Mouse (Mus musculus) olfactory bulb, adult 2 months (tissue): Measurements from ENCODE around the gene Bcl2l1. TPM values are rescaled to one million over a fixed set of nuclear protein-coding genes. Genes with fewer than 3 reads are reported as not detected.

Experiments used
- H3K27ac ChIP-seq: fragments of 200-500 bp; 2 replicates; pipeline ENCODE4 v1.5.1; 2012; ENCODE audit warnings: low read depth, low read length; ENCODE audit not compliant: insufficient read depth
- H3K4me1 ChIP-seq: fragments of 200-500 bp; 2 replicates; pipeline ENCODE4 v1.6.1; 2012; ENCODE audit warnings: low read length; ENCODE audit not compliant: control insufficient read depth, insufficient read depth
- H3K4me3 ChIP-seq: fragments of 200-500 bp; 2 replicates; pipeline ENCODE4 v1.5.1; 2012; ENCODE audit warnings: mild to moderate bottlenecking, low read depth, low read length, moderate library complexity; ENCODE audit not compliant: insufficient read depth
- CTCF ChIP-seq: fragments of 200-500 bp; IDR thresholded peaks from 2 replicates; pipeline ENCODE4 v1.5.1; 2012; ENCODE audit warnings: low read depth, mild to moderate bottlenecking, low read length, moderate library complexity; ENCODE audit not compliant: insufficient read depth
- POLR2A ChIP-seq: fragments of 200-500 bp; IDR thresholded peaks from 2 replicates; pipeline ENCODE4 v1.6.1; 2012; ENCODE audit warnings: mild to moderate bottlenecking, low read depth, low read length, moderate library complexity; ENCODE audit not compliant: insufficient read depth
- WGBS: fragments of 180-500 bp; shearing (Covaris S2); methylation state at CpG from one replicate; pipeline ENCODE4 v1.1.7; 2018; 5-methylcytosine and 5-hydroxymethylcytosine counted together
- polyA plus RNA-seq: library from polyadenylated mRNA; stranded (reverse); fragments of >200 nt; gene quantifications from 2 replicates; pipeline ENCODE4 v1.2.4, GENCODE M21; 2012; ENCODE audit warnings: low replicate concordance; ENCODE audit not compliant: missing spikeins, insufficient read depth, insufficient read length

Bcl2l1 gene
- polyA plus RNA-seq, 1 experiment: 296 TPM

DNA sequence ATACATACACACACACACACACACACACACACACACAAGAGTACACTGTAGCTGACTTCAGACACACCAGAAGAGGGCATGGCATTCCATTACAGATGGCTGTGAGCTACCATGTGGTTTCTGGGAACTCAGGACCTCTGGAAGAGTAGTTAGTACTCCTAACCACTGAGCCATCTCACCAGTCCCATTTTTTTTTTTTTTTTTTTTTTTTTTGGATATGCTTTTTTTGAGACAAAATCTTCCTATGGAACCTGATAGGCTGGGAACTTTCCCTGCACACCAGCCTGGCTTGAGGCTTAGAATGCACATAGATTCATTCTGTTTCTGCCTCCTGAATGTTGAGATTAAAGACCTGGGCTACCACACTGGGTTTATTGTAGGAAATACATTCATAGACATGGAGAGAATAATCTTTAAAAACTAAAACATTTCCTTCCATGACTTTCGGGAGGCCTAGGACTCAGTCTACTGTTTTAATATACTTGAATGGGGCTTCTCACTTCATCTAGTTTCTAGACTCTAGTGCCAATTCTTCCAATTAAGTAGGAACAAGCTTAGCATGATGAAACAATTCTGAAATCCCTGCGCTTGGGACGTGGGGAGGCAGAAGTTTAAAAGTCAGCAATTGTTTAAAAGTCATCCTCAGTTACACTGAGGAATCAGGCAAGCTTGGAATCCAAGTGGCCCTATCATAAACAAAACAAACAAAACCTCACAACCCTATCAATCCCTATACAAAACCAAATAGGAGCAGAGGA, 15.7 kb upstream of the Bcl2l1 start:
- WGBS: 14% methylated on average over 3 of the region's 3 CpGs
- Histone ChIP-seq H3K27ac (no peak overlapping the region; the same call in 1 of the 2 replicates), H3K4me1 (no peaks in the 10 kb centered on the region), H3K4me3 (no peak overlapping the region)
- TF ChIP-seq POLR2A (no peak), CTCF (no peak)

- Histone ChIP-seq H3K27ac (no peak overlapping the region), H3K4me3 (no peak overlapping the region), H3K4me1 (no peaks in the 10 kb centered on the region)
- WGBS: 88% methylated on average over 3 of the region's 3 CpGs
- TF ChIP-seq POLR2A (no peak), CTCF (no peak)
Observed at GRCm38 (mm10) chr2:152842741-152843140, 11.2 kb upstream of the Bcl2l1 start.

GRCm38 (mm10) chr2:152839256-152839655, 7.7 kb upstream of the Bcl2l1 start:
- TF ChIP-seq CTCF: no peak
- no peak for TF ChIP-seq POLR2A
- Histone ChIP-seq H3K27ac (no peak overlapping the region), H3K4me1 (no peaks in the 10 kb centered on the region), H3K4me3 (no peak overlapping the region)
- 72% methylated on average over 2 of the region's 2 CpGs for WGBS

- under 1% methylated on average over 31 of the region's 31 CpGs for WGBS
- peak overlapping the region; percentile 81 for H3K4me3 ChIP-seq
- TF ChIP-seq POLR2A (no peak; the same call in 1 of the 2 replicates), CTCF (peak; percentile 46; the same call in 1 of the 2 replicates)
- peak overlapping the region; percentile 90 for H3K27ac ChIP-seq
- peaks cover 18% of the 10 kb centered on the region for H3K4me1 ChIP-seq
Observed at GRCm38 (mm10) chr2:152830021-152830921, 1.3 kb downstream of the Bcl2l1 start.

DNA sequence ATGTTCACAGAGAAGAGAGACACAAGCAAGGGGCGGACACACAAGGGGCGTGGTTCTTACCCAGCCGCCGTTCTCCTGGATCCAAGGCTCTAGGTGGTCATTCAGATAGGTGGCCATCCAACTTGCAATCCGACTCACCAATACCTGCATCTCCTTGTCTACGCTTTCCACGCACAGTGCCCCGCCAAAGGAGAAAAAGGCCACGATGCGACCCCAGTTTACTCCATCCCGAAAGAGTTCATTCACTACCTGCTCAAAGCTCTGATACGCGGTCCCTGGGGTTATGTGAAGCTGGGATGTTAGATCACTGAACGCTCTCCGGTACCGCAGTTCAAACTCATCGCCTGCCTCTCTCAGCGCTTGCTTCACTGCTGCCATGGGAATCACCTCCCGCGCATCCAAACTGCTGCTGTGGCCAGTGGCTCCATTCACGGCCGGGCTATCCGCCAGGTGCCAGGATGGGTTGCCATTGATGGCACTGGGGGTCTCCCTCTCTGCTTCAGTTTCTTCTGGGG, 2.1 kb downstream of the Bcl2l1 start:
- peak overlapping the region; percentile 43 for H3K4me3 ChIP-seq
- no peak for TF ChIP-seq POLR2A
- TF ChIP-seq CTCF: no peak
- peaks cover 20% of the 10 kb centered on the region for H3K4me1 ChIP-seq
- WGBS: 46% methylated on average over 23 of the region's 23 CpGs
- H3K27ac ChIP-seq: peak overlapping the region; percentile 27; the same call in 1 of the 2 replicates

DNA sequence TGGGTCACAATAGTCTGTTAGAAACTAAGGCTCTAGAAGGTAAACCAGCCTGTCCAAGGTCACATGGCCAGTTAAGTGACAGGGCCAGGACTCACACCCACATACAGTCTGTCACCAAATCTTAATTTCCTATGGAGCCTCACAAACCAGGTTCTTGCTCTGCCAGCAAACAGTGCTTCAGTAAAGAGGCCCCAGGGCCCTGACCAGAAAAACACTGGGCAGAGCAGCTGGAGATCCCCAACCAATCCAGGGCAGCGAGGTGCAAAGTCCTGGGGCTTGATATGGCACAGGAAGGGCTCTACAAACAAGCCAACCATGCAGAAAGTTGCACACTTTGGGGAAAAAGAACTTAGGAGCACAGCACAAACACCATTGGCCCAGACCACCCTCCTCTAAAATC, 3.0 kb downstream of the Bcl2l1 start:
- H3K27ac ChIP-seq: peak overlapping the region; percentile 59; the same call in 1 of the 2 replicates
- WGBS: 28% methylated on average over 1 of the region's 1 CpGs

GRCm38 (mm10) chr2:152828011-152828370, 3.5 kb downstream of the Bcl2l1 start:
- no peak overlapping the region for H3K4me3 ChIP-seq

More for the DNA sequence above, 3.0 kb downstream of the Bcl2l1 start:
- Histone ChIP-seq H3K4me1 (peaks cover 20% of the 10 kb centered on the region), H3K4me3 (peak overlapping the region; percentile 42)
- TF ChIP-seq POLR2A (no peak), CTCF (no peak)

DNA sequence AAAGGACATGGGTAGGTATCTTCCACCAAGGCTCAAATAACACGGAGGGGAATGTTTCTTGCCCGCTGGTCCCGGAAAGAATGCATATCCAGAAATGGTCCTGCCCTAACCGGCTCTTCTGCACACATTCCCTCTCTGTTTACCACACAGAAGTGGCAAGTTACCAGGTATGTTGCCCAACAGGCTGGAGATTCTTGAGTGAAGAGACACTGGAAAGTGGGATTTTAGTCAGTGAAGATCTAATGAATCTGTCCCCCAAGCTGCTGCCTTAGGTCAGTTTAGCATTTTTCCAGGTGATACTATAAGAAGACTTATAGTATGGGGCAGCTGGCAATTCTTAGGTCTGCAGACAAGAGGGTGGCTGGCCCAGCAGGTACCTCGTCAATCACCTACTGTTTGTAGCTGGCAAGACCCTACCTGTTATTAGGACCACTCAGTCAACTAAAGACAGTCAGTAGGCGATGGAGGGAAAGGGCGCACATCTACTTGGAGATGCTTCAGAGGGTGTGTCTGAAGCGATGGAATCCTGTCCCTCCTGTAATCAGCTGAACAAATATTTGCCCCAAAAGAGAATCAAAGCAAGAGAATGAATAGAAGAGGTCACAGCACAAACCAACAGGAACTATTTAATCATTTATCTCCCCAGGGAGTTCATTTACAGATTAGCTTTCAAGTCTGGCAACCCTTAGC, 4.1 kb downstream of the Bcl2l1 start:
- H3K4me3 ChIP-seq: peak overlapping the region; percentile 9; the same call in 1 of the 2 replicates
- 70% methylated on average over 8 of the region's 8 CpGs for WGBS
- 0 out of 2 replicates have a peak overlapping the region, but pooled peaks have one; percentile 37 for H3K27ac ChIP-seq
- peaks cover 20% of the 10 kb centered on the region for H3K4me1 ChIP-seq
- no peak for TF ChIP-seq CTCF
- no peak for TF ChIP-seq POLR2A

More at GRCm38 (mm10) chr2:152828011-152828370, 3.5 kb downstream of the Bcl2l1 start:
- Histone ChIP-seq H3K27ac (no peak overlapping the region), H3K4me1 (peaks cover 20% of the 10 kb centered on the region)
- WGBS: 68% methylated on average over 4 of the region's 4 CpGs
- TF ChIP-seq POLR2A: no peak
- no peak for TF ChIP-seq CTCF

GRCm38 (mm10) chr2:152826481-152826880, 5.0 kb downstream of the Bcl2l1 start:
- H3K4me3 ChIP-seq: no peak overlapping the region

More at GRCm38 (mm10) chr2:152826481-152826880, 5.0 kb downstream of the Bcl2l1 start:
- peaks cover 20% of the 10 kb centered on the region for H3K4me1 ChIP-seq
- 62% methylated on average over 3 of the region's 3 CpGs for WGBS
- TF ChIP-seq CTCF (no peak), POLR2A (no peak)
- H3K27ac ChIP-seq: no peak overlapping the region
